14 mouse cellular contexts compared by ENCODE assay signal in the genomic region with DNA sequence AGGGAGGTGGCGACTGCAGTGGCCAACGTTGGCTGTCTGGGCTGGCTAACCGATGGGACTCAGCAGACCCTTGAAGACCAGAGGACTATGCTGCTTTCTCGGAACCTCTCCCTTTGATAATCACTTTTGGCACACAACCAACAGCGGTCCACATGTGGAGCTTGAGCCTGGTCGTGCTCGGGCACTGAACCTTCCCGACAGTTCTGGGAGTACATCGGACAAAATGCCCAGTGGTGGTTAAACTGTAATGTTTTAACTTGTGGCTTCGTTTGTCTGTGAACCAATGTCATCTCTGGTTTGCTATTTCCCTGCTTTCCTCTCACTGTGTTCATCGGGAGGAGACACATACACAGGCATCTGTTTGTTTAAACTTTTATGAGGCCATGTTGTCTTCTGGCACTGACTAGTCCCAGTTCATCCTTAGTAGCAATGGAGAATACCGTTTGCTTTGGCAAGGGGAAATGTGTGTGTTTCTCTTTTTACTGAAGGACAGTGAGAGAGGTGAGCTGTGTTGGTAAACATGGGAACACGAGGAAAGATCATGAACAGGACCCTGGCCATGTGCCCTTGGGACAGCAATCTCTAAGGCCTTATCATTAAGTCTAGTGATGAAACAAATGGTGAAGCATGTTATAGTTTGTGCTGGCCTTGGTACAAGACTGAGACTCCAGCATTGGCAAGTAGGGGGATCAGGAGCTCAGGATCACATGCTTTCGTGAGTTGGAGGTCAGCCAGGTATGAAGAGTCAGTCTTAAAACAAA.
DNase-seq lines count a peak whose midpoint lies in the region; ATAC-seq and TF ChIP-seq lines count a peak whose summit lies in the region.
"Had no signal": no experiment of that assay in that cellular context is flagged by ENCODE, and none has a peak within 500 bp of the region (broad histone marks: within the 10 kb centered on the region; RNA-seq: fewer than 3 reads in every experiment).

No protein-coding gene starts in this region.

- no peak overlapping the region for H3K27ac ChIP-seq in kidney, embryonic 14.5 days (ENCODE audit: low read depth, low read length)
- peak overlapping the region; percentile 76 for H3K27ac ChIP-seq in heart, embryonic 13.5 days (replicated peaks)
- no peak overlapping the region for H3K27ac ChIP-seq in lung, postnatal 0 days (ENCODE audit: low read length)
- no peak overlapping the region for H3K27ac ChIP-seq in midbrain, embryonic 14.5 days (replicated peaks; ENCODE audit: low read depth, low read length)
- H3K27ac ChIP-seq: gastrocnemius, adult 2 months; hindbrain, embryonic 14.5 days; liver, embryonic 13.5 days; midbrain, embryonic 12.5 days; neural tube, embryonic 12.5 days had no signal

- H3K9me3 ChIP-seq in kidney, embryonic 14.5 days (ENCODE audit: control insufficient read depth, low read length) = no peaks in the 10 kb centered on the region
- H3K9me3 ChIP-seq in heart, embryonic 13.5 days = no peaks in the 10 kb centered on the region
- no peaks in the 10 kb centered on the region for H3K9me3 ChIP-seq in lung, postnatal 0 days (ENCODE audit: low read length)
- no peaks in the 10 kb centered on the region for H3K9me3 ChIP-seq in midbrain, embryonic 14.5 days (ENCODE audit: control insufficient read depth, low read length)
- H3K9me3 ChIP-seq: liver, embryonic 13.5 days; midbrain, embryonic 12.5 days; neural tube, embryonic 12.5 days had no signal

- ATAC-seq in kidney, embryonic 14.5 days (ENCODE audit: low FRiP score, low TSS enrichment) = no peak; the same call in 1 of the 2 replicates
- ATAC-seq in heart, embryonic 13.5 days (ENCODE audit: extremely low read depth, insufficient number of reproducible peaks, low FRiP score, low TSS enrichment) = no peak
- ATAC-seq in lung, postnatal 0 days = no peak
- no peak for ATAC-seq in midbrain, embryonic 14.5 days (ENCODE audit: low FRiP score, low TSS enrichment)

- H3K9ac ChIP-seq in kidney, embryonic 14.5 days (ENCODE audit: low read depth, low read length) = no peak overlapping the region
- no peak overlapping the region for H3K9ac ChIP-seq in heart, embryonic 13.5 days
- no peak overlapping the region for H3K9ac ChIP-seq in lung, postnatal 0 days (replicated peaks; ENCODE audit: low read depth)
- H3K9ac ChIP-seq in midbrain, embryonic 14.5 days (replicated peaks; ENCODE audit: low read length) = no peak overlapping the region
- H3K9ac ChIP-seq: hindbrain, embryonic 14.5 days; liver, embryonic 13.5 days; midbrain, embryonic 12.5 days; neural tube, embryonic 12.5 days had no signal

- no peak for TF ChIP-seq CTCF in lung, postnatal 0 days (IDR thresholded peaks at IDR 0.05)

- no peaks in the 10 kb centered on the region for H3K27me3 ChIP-seq in kidney, embryonic 14.5 days (ENCODE audit: control insufficient read depth, insufficient read depth, low read length)
- H3K27me3 ChIP-seq in heart, embryonic 13.5 days (replicated peaks) = no peaks in the 10 kb centered on the region
- H3K27me3 ChIP-seq in lung, postnatal 0 days (replicated peaks; ENCODE audit: insufficient read depth, low read length) = no peaks in the 10 kb centered on the region
- no peaks in the 10 kb centered on the region for H3K27me3 ChIP-seq in midbrain, embryonic 14.5 days (ENCODE audit: control insufficient read depth, insufficient read depth, low read length)
- H3K27me3 ChIP-seq: liver, embryonic 13.5 days; midbrain, embryonic 12.5 days; neural tube, embryonic 12.5 days had no signal

- H3K4me2 ChIP-seq in kidney, embryonic 14.5 days (replicated peaks; ENCODE audit: low read depth, low read length) = no peak overlapping the region
- H3K4me2 ChIP-seq in heart, embryonic 13.5 days = peak overlapping the region; percentile 5; the same call in 1 of the 2 replicates
- no peak overlapping the region for H3K4me2 ChIP-seq in lung, postnatal 0 days (replicated peaks; ENCODE audit: low read depth, low read length)
- H3K4me2 ChIP-seq in midbrain, embryonic 14.5 days (ENCODE audit: low read length) = no peak overlapping the region
- H3K4me2 ChIP-seq: hindbrain, embryonic 14.5 days; liver, embryonic 13.5 days; midbrain, embryonic 12.5 days; neural tube, embryonic 12.5 days had no signal

- no peaks in the 10 kb centered on the region for H3K36me3 ChIP-seq in kidney, embryonic 14.5 days (ENCODE audit: control insufficient read depth, insufficient read depth, low read length)
- H3K36me3 ChIP-seq in heart, embryonic 13.5 days = no peaks in the 10 kb centered on the region
- H3K36me3 ChIP-seq in lung, postnatal 0 days (ENCODE audit: insufficient read depth, low read length) = no peaks in the 10 kb centered on the region
- H3K36me3 ChIP-seq in midbrain, embryonic 14.5 days (ENCODE audit: control insufficient read depth, insufficient read depth, low read length) = no peaks in the 10 kb centered on the region
- H3K36me3 ChIP-seq: liver, embryonic 13.5 days; midbrain, embryonic 12.5 days; neural tube, embryonic 12.5 days had no signal

- no peak overlapping the region for H3K4me3 ChIP-seq in kidney, embryonic 14.5 days (ENCODE audit: low read length)
- H3K4me3 ChIP-seq in heart, embryonic 13.5 days = no peak overlapping the region
- no peak overlapping the region for H3K4me3 ChIP-seq in lung, postnatal 0 days (ENCODE audit: low read depth, low read length)
- H3K4me3 ChIP-seq in midbrain, embryonic 14.5 days (replicated peaks; ENCODE audit: low read depth, low read length) = no peak overlapping the region
- H3K4me3 ChIP-seq: gastrocnemius, adult 2 months; liver, embryonic 13.5 days; midbrain, embryonic 12.5 days; neural tube, embryonic 12.5 days had no signal

- 69% methylated on average over 14 of the region's 14 CpGs for WGBS in kidney, embryonic 14.5 days
- WGBS in heart, embryonic 13.5 days = 51% methylated on average over 14 of the region's 14 CpGs
- 46% methylated on average over 14 of the region's 14 CpGs for WGBS in lung, postnatal 0 days
- 85% methylated on average over 14 of the region's 14 CpGs for WGBS in midbrain, embryonic 14.5 days

- no peak for TF ChIP-seq EP300 in lung, postnatal 0 days (IDR thresholded peaks at IDR 0.05)

- peak; percentile 82 for DNase-seq in kidney, adult 11 months
- peak; percentile 73 for DNase-seq in kidney, adult 18-20 months
- peak; percentile 12 for DNase-seq in lung, postnatal 0 days (ENCODE audit: low spot score)
- DNase-seq in B cell, adult 2 months = no peak
- DNase-seq in midbrain, embryonic 14.5 days = no peak
- DNase-seq: gastrocnemius, adult 2 months; layer of hippocampus, postnatal 36 days; liver, embryonic 13.5 days; thymus, postnatal 25 days had no signal

- no peaks in the 10 kb centered on the region for H3K4me1 ChIP-seq in kidney, embryonic 14.5 days (ENCODE audit: control insufficient read depth, insufficient read depth, low read length)
- H3K4me1 ChIP-seq in heart, embryonic 13.5 days = peaks cover 7% of the 10 kb centered on the region
- H3K4me1 ChIP-seq in lung, postnatal 0 days (ENCODE audit: insufficient read depth, low read depth, low read length) = no peaks in the 10 kb centered on the region
- no peaks in the 10 kb centered on the region for H3K4me1 ChIP-seq in midbrain, embryonic 14.5 days (ENCODE audit: control insufficient read depth, insufficient read depth, low read length)
- H3K4me1 ChIP-seq: liver, embryonic 13.5 days; midbrain, embryonic 12.5 days; neural tube, embryonic 12.5 days had no signal

Comparison
In these comparisons a context has a peak if more than half of its experiments do, and no peak if none do; other contexts are left out.
1. DNase-seq: peak in kidney, adult 11 months (single experiment), kidney, adult 18-20 months (single experiment) and lung, postnatal 0 days (single experiment); none in B cell, adult 2 months (0 of 2) and midbrain, embryonic 14.5 days (single experiment).